Mouse (Mus musculus): ENCODE results near the gene Glipr2. TPM values are rescaled to one million over a fixed set of nuclear protein-coding genes. Genes with fewer than 3 reads are reported as not detected.
A peak's percentile ranks its signal among the peaks of the same experiment; 100 is the strongest.

Gene Glipr2
- 21.5 and 28.2 TPM in 2 replicates for polyA plus RNA-seq (2012; rRNA removed)

GRCm38 (mm10) chr4:43957292-43957845 lies at the start of gene Glipr2:
Gene Glipr2, plus strand, starts transcription at chr4:43957401.
- WGBS = under 1% methylated on average over 45 of the region's 45 CpGs
- DNase-seq (ENCODE audit: low read depth, low spot score) = no peak

DNA sequence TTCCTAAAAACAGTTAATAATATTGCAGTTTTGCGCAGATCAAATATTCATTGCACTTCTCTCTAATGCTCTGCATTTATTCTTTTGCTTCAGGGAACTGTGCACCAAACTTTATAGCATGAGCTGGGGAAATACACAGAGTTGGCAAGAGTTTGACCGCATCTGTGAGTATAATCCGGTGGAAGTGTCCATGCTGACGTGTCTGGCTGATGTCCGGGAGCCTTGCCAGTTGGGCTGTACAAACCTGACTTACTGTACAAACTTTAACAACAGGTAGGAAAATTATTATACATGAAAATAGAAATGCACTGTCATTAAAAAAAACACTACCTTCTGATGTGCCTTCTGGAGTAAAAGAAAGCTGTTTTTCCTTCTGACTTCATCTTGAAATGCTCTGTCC lies 39.0 kb upstream of the Glipr2 start:
- no peak for DNase-seq (ENCODE audit: low read depth, low spot score)
- 55% methylated on average over 5 of the region's 5 CpGs for WGBS

DNA sequence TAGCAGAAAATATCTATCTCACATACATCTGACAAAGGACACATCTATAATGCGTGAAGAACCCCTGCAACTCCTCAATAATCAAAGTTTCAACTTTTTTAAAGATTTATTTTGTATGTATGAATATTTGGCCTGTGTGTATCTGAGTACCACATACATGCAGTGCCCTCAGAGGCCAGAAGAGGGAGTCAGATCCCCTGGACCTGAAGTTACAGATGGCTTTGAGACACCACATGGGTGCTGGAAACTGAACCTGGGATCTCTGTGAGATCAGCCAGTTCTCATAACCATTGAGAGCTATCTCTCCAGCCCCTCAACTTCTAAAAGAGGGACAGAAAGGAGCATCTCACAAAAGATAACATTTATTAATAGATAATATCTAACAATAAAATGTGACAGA lies 36.6 kb upstream of the Glipr2 start:
- 95% methylated on average over 1 of the region's 1 CpGs for WGBS
- no peak for DNase-seq (ENCODE audit: low read depth, low spot score)

DNA sequence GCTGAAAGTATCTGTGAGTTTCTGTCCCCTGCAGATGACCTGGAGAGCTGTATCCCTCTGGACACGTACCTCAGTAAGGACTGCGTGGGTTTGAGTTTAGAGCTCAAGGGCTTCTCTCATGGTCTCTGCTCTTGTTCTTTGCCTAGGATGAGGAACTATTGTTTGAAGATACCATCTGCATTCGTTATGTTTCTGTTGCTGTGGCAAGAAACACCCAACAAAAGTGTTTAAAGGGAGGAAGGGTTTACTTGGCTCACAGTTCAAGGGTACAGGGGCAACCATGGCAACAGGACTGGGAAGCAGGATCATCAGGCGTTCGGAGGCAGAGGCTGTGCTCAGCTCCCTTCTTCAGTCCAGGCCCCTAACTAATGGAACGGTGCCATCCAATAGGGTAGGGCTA lies 32.1 kb upstream of the Glipr2 start:
- 92% methylated on average over 6 of the region's 6 CpGs for WGBS

GRCm38 (mm10) chr4:43925779-43926178 lies 31.4 kb upstream of the Glipr2 start:
- 9% methylated on average over 3 of the region's 3 CpGs for WGBS
- DNase-seq (ENCODE audit: low read depth, low spot score) = peak; percentile 72

More for the DNA sequence above, 32.1 kb upstream of the Glipr2 start:
- no peak for DNase-seq (ENCODE audit: low read depth, low spot score)

- no peak for DNase-seq (ENCODE audit: low read depth, low spot score)
- 97% methylated on average over 3 of the region's 3 CpGs for WGBS
Measured at GRCm38 (mm10) chr4:43927826-43928225, 29.4 kb upstream of the Glipr2 start.

GRCm38 (mm10) chr4:43931877-43932276 lies 25.3 kb upstream of the Glipr2 start:
- 70% methylated on average over 4 of the region's 4 CpGs for WGBS
- DNase-seq (ENCODE audit: low read depth, low spot score) = no peak

DNA sequence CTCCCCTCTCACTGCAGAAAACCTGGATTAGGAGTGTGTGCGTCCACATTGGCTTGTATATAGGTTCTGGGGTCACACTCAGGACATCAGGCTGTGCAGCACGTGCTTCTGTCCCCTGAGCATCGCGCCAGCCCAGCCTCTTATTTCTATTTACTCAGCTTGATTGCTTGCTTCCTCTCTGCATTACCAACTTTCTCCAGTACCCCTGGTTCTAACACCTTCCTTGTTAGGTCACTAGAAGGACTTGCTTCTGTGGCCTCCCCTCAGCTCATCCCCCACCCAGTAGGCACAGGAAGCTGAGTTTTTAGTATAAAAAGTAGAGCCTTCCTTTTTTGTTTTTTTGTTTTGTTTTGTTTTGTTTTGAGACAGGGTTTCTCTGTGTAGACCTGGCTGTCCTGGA lies 21.0 kb upstream of the Glipr2 start:
- WGBS = 25% methylated on average over 4 of the region's 4 CpGs
- no peak for DNase-seq (ENCODE audit: low read depth, low spot score)

DNA sequence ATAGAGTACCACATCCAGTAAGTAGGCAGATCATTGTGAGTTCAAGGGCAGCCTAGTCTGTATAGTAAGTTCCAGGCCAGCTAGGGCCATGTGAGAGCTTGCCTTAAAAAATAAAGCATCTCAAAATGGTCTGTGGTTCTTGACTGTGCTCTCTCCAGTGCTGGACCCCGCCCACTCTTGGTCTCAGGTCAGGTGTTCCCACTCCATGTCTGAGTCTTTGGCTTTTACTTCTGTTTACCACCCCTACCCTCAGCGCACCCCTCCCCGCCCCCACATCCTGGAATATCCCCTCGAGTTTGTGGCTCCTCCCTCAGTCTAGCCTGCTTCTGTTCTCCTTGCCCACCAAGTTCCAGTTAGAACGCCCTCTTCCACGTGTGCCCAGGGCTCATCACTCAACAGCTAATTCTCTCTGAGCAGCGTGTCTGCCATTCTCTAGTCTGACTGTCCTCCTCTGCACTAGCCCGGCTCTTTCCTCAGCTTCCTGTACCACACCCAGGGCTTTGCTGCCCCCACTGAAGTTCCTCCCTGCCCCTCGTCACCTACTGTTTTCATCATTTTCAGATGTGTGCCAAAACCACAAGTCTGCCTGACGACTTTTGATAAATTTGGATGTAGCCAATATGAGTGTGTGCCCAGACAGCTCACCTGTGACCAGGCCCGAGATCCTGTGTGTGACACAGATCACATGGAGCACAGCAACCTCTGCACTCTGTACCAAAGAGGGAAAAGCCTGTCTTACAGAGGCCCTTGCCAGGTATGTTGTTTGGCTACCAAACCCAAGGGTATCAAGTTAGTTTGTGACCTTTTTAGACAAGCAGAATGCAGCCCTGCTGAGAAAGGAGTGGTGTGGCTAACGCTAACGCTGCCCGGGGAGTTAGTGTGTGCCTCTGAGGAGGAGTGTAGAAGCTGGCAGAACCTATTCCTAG lies 20.2 kb upstream of the Glipr2 start:
- DNase-seq (ENCODE audit: low read depth, low spot score) = no peak

DNA sequence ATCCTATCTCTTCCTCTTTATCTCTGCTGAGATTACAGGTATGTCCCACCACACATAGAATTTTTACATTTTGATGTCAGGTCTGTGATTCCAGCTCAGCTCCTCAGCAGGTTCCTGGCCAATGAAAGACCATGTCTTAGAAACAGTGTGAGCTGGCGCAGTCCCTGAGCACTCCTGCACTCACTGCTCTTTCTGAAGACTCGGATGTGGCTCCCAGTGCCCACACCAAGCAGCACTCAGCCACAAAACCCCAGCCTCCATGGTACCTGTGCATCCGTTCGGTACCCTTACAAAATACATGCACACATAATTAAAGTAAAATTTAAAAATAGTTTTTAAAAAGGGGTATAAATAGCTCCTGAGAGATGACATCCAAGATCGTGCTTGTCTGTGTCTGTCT lies 15.9 kb upstream of the Glipr2 start:
- no peak for DNase-seq (ENCODE audit: low read depth, low spot score)
- 93% methylated on average over 5 of the region's 5 CpGs for WGBS

More for the DNA sequence above, 20.2 kb upstream of the Glipr2 start:
- 68% methylated on average over 14 of the region's 14 CpGs for WGBS

DNA sequence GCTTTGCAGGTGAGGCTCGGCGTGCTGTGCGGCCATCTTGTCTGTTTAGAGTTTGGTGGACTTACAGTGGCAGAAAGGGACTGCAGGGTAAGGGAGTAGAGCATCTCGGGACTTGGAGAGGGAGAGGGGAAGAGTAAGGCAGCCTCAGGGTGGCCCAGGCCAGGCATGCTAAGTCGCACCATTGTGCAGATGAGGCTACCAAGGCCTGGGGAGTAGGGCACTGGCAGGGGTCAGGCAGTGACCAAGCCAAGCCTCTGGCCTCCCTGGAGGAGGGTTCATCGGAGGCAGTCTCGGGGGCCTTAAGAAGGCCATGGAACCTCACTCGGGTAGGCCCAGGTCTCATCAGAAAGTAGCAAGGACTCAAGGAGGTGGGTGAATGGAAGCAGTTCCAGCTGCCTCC lies 14.8 kb upstream of the Glipr2 start:
- no peak for DNase-seq (ENCODE audit: low read depth, low spot score)
- WGBS = 92% methylated on average over 8 of the region's 8 CpGs

GRCm38 (mm10) chr4:43947571-43947970 lies 9.6 kb upstream of the Glipr2 start:
- no peak for DNase-seq (ENCODE audit: low read depth, low spot score)
- WGBS = 90% methylated on average over 2 of the region's 2 CpGs

DNA sequence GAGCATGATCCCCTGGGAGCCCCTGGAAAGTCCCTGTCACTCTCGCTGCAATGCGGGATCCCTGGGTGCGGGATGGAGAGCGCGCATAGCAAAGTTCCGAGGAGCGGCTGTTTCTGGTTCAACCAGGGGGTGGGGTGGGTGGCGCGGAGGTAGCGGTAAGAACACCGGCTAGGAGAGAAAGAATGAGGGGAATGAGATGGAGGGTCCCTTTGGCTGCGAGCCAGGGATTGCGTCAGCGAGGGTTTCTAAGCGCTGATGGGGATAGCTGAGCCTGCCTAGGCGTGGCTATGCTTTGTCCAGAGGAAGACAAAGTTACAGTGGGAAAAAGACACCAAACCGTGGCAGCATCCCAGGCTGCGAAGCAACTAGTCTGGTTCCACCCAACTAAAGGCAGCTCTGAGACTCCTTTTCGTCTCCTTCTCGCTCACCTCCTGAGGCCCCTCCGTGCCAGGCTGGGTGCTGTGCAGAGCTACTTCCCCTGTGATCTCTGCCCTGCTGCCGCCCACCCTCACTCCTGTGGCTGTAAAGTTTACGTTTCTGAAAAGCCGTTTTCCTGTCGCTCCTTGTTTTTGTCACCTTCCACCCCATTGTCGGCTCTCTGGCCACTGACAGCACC lies 753 bp downstream of the Glipr2 start:
- 1% methylated on average over 26 of the region's 26 CpGs for WGBS
- no peak for DNase-seq (ENCODE audit: low read depth, low spot score)

DNA sequence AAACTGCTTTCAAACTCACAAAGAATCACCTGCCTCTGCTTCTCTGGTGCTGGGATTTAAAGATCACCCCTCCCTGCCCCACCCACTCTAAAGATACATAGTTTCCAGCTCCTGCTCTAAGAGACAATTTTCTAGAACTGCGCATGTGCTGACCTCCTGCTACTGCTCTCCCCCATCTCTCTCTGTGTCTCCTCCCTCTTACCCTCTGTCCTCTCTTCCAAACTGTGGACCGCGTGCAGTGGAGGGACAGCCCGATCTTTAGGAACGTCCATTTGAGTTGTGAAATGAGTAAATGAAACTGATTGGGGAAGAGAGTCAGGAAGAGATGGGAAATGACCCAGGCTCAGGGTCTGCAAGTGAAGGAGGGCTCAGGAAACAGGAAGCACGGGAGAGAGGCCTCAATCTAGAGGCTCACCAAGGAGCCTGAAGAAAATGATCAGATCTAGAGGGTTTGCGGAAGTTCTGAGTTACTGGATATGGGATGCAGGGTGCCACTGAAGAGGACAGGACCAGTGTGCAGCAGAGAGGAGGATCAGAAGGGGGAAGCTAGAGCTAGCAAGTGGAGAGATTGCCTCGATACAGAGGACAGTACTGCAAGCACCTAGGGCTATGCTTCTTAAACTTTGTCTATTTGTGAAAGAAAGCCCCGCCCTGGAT lies 2.5 kb downstream of the Glipr2 start:
- no peak for DNase-seq (ENCODE audit: low read depth, low spot score)
- WGBS = 13% methylated on average over 9 of the region's 9 CpGs

DNA sequence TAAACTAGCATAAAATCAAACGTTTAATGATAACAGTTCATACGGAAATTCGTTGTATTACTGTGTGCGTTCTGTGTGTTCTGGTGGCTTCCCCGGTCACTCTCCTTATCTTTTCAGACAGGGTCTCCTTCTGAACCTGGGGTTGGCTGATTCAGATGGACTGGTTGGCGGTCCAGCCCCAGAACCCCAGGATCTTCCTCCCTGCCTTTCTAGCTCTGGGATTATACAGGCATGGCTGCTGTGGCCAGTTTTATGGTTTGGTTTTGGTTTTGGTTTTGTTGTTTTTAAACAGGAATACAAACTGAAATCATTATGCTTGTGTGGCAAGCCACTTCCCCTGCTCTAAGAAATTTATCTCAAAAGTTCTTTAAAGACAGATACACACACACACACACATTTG lies 3.0 kb downstream of the Glipr2 start:
- 21% methylated on average over 6 of the region's 6 CpGs for WGBS
- DNase-seq (ENCODE audit: low read depth, low spot score) = no peak

DNA sequence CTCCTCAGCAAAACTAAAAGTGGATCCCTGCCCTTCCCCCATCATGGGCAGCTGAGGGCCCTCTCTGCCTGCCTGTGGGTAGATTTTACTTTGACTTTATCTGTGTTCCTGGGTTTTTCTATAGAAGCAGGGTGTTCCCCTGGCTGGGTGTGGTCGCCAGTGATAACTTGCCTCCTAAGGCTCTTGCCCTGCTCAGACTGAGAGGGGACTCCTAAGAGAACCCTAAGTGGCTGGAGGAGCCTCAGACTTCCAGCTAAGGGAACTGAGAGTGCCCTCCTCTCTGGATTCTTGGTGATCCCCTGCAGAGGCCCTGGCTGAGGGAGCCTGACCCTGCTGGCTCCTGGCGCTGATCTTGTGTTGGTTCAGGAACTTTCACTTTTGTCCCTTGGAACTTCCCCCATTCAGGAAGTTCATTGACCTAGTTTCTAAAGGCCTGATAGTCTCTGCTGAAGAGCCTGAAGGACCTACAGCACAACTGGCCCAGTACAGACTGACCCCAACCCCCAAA lies 7.2 kb downstream of the Glipr2 start:
- 11% methylated on average over 2 of the region's 2 CpGs for WGBS
- no peak for DNase-seq (ENCODE audit: low read depth, low spot score)

DNA sequence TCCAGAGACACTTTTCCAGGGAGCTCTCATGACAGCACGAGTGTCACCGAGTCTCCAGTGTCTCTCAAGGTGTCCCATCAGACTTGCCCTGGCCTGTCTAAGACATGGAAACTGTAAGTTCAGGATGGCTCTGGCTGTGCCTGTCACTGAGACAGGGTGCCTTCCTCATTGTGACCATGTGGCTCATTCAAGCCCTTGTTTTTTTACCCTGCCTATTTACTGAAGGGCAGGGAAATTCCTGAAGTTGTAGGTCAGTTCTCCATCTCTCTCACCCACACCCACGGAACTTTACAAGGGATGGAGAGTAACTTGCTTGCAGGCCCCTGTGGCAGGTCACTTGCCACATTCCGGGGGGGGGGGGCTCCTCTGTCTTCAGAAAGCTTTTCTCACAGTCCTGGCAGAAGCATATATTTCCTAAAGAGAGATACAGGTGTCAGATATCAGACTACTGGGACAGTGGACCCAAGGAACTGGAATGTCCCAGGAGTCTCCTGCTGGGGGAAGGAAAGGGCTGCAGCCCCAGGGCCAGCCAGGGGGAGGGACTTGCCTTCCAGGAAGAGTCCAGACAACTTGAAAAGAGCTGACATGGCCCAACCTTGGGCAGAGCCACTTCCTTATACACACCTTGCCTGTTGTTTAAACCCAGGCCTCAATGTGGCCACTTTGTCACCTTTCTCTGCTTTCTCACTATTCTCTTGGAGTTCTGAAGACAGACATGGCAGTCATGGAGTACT lies 7.9 kb downstream of the Glipr2 start:
- WGBS = 34% methylated on average over 4 of the region's 4 CpGs
- DNase-seq (ENCODE audit: low read depth, low spot score) = no peak

DNA sequence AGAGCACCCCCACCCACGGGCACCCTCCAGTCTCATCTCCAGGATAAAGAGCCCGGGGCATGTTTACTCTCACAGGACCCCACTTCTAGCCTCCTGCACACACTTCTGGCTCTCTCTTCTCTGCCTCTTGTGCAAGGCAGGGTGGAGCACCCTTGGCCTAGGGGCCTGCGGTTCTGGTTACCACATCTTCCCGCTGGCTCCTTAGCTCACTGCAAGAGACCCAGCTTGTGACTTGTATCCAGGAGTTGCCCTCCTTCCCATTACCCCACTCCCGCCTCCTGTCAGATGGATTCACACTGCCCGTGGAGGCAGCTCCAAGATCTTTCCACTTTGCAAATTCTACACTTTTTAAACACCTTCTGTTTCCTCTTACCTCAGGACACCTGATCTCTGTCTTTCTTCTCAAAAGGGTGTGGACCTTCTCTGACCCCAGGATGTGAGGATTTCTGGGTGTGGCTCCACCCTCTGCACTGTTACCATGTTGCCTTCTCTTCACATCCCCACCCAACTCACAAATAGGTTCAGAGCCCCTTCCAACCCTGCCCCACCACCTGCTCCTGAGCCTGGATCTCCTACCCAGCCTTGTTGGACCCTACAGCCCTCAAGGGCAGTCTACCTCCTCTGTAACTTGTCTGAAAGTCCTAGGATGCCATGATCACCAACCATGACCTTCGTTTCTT lies 8.8 kb downstream of the Glipr2 start:
- WGBS = 73% methylated on average over 7 of the region's 7 CpGs
- DNase-seq (ENCODE audit: low read depth, low spot score) = no peak

- 73% methylated on average over 13 of the region's 13 CpGs for WGBS
- no peak for DNase-seq (ENCODE audit: low read depth, low spot score)
Measured at GRCm38 (mm10) chr4:43968650-43969049, 11.4 kb downstream of the Glipr2 start.

All from large intestine, adult 2 months (tissue).